Mouse (Mus musculus) limb, embryonic 10.5 days (tissue): Measurements from ENCODE around the gene Farsb. TPM values are rescaled to one million over a fixed set of nuclear protein-coding genes. Genes with fewer than 3 reads are reported as not detected.

Experiments used
- polyA plus RNA-seq: library from polyadenylated mRNA; unstranded; fragments of >200 nt; fragmentation: Nextera tagmentation; extraction: Ambion mirVana; gene quantifications from 2 replicates; pipeline ENCODE4 v1.2.1, GENCODE M21; 2016

Gene Farsb
- polyA plus RNA-seq, 1 experiment from 2014 or later: 154 TPM

Other genes with a start within 250 kb of the Farsb start
- 0.59 and 0.78 TPM in 2 replicates for gene Sgpp2, start 178.6 kb downstream of the Farsb start, polyA plus RNA-seq
- gene Mogat1, start 22.1 kb upstream of the Farsb start, polyA plus RNA-seq: 0.19 and 0.34 TPM in 2 replicates
- gene BC035947, start 23.3 kb upstream of the Farsb start, polyA plus RNA-seq: 0.09 and 0.19 TPM in 2 replicates
- gene Acsl3, start 168.9 kb upstream of the Farsb start, polyA plus RNA-seq: 62.2 and 82.4 TPM in 2 replicates
- 4.1 and 4.8 TPM in 2 replicates for gene Utp14b, start 169.1 kb upstream of the Farsb start, polyA plus RNA-seq